Mouse (Mus musculus): ENCODE data around the gene Slc38a9. TPM values are rescaled to one million over a fixed set of nuclear protein-coding genes. Genes with fewer than 3 reads are reported as not detected.

The Slc38a9 gene
- polyA plus RNA-seq, 1 experiment from 2014 or later, result 31.6 TPM

DNA sequence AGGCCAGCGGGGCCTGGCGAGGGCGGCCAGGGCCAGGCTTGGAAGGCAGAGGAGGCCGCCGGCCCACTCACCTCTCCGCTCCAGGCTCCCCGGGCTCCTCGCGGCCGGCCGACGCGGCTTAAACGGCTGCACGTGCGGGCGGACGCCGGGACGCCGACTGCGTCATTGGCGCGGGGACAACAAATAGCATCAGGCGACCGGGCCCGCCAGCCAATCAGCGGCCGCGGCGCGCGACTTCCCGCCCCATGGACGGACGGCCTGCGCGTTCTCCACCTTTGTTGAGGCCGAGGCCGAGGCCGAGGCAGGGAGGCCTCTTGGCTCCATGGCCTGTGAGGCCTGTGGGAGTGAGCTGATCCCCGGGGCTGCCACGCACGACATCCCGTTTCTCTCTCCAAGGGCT, 8.3 kb upstream of the Slc38a9 start, which contains the start of gene Ddx4:
Gene Ddx4, minus strand, starts transcription at position 271 of the 400 bp plus-strand sequence.
- Histone ChIP-seq H3K4me2 (replicated peaks) (no peak within 1 kb of the TSS), H3K9me3 (peaks cover 9% of the 10 kb centered on the region), H3K4me1 (replicated peaks) (no peaks in the 10 kb centered on the region), H3K36me3 (no peaks in the 10 kb centered on the region), H3K4me3 (replicated peaks) (no peak within 1 kb of the TSS), H3K9ac (replicated peaks) (no peak within 1 kb of the TSS), H3K27ac (no peak within 1 kb of the TSS), H3K27me3 (no peaks in the 10 kb centered on the region)
- WGBS, result 77% methylated on average over 45 of the region's 45 CpGs
- ATAC-seq, result no peak

DNA sequence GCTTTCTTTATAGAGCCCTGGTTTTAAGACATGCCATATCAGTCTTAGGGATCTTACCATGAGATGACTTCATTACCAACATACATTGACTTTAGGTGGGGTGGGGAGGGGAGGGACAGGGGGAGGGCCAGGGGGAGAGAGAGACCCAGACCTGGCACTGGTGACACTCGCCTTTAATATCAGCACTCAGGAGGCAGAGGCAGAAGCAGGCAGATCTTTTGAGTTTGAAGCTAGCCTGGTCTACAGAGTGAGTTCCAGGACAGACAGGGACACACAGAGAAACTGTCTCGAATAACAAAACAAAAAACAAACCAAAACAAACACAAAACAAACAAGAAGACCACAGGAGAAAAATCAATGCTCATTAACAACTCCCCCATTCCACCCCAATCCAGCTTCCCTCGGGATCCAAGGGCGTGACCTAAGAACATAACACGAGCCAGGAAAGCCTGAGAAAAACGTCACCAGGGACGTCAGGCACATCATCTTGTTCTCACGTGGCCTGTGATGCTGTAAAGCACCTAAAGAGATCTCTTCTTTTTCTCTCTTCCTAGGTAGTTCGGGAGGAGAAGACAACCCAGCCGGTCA, 471 bp upstream of the Slc38a9 start:
- Histone ChIP-seq H3K27ac (no peak overlapping the region), H3K4me3 (replicated peaks) (peak overlapping the region; percentile 83), H3K9me3 (no peaks in the 10 kb centered on the region), H3K27me3 (no peaks in the 10 kb centered on the region), H3K36me3 (no peaks in the 10 kb centered on the region), H3K9ac (replicated peaks) (peak overlapping the region; percentile 53), H3K4me2 (replicated peaks) (peak overlapping the region; percentile 85), H3K4me1 (replicated peaks) (peaks cover 12% of the 10 kb centered on the region)
- WGBS, result 2% methylated on average over 10 of the region's 10 CpGs
- ATAC-seq, result peak; percentile 34

DNA sequence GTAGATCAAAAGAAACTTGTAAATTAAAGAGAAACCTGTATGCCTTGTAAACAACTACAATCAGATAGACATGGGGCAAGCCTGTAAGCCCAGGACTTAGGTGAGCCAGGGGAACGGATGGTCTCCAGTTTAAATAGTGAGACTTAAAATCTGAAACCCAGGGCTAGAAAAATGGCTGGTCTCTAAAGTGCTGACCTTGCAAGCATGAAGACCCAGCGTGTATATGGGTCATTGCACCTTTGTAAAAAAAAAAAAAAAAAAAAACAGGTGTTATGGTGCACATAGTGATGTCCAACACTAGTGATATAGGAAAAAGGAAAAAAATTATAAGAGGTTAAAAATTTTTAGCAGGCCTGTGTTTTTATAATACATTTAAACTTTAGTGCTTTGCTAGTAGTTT, 1.1 kb downstream of the Slc38a9 start:
- peaks cover 12% of the 10 kb centered on the region for H3K4me1 ChIP-seq (replicated peaks)
- no peak overlapping the region for H3K27ac ChIP-seq
- H3K36me3 ChIP-seq, result no peaks in the 10 kb centered on the region
- no peak overlapping the region for H3K9ac ChIP-seq (replicated peaks)
- no peak for ATAC-seq
- H3K9me3 ChIP-seq, result no peaks in the 10 kb centered on the region
- H3K4me3 ChIP-seq (replicated peaks), result peak overlapping the region; percentile 83
- no peaks in the 10 kb centered on the region for H3K27me3 ChIP-seq
- 79% methylated on average over 2 of the region's 2 CpGs for WGBS
- peak overlapping the region; percentile 85 for H3K4me2 ChIP-seq (replicated peaks)

DNA sequence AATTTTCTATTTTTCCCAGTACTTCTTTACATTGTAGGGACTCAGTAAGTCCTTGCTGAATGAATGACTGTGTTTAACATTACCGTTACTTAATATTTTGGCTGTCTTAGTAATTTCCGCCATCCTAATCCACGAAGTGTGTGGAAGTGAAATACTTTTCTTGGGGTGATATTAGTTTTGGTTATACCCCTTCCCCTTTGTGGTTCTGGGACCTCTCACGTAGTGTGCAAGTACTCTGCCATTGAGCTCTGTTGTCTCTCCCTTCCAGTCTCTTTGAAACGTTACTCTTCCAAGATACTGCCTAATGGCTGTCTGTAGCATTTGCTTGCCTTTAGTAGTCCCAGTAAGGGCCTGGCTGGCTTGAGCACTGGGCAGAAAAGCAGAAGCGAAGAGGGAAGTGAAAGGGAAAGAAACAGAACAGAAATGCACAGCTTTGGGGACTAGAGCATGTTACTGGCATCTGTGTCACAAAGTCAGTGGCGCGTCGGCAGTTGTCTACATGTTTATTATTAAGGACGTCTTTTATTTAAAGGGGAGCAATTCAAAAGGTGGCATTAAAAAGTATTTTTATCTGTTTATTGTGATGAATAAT, 6.0 kb downstream of the Slc38a9 start:
- H3K27me3 ChIP-seq, result no peaks in the 10 kb centered on the region
- ATAC-seq, result no peak
- peaks cover 5% of the 10 kb centered on the region for H3K4me1 ChIP-seq (replicated peaks)
- H3K4me2 ChIP-seq (replicated peaks), result no peak overlapping the region
- H3K9ac ChIP-seq (replicated peaks), result no peak overlapping the region
- H3K9me3 ChIP-seq, result no peaks in the 10 kb centered on the region
- no peak overlapping the region for H3K27ac ChIP-seq
- peaks cover 17% of the 10 kb centered on the region for H3K36me3 ChIP-seq
- no peak overlapping the region for H3K4me3 ChIP-seq (replicated peaks)
- WGBS, result 87% methylated on average over 10 of the region's 10 CpGs

DNA sequence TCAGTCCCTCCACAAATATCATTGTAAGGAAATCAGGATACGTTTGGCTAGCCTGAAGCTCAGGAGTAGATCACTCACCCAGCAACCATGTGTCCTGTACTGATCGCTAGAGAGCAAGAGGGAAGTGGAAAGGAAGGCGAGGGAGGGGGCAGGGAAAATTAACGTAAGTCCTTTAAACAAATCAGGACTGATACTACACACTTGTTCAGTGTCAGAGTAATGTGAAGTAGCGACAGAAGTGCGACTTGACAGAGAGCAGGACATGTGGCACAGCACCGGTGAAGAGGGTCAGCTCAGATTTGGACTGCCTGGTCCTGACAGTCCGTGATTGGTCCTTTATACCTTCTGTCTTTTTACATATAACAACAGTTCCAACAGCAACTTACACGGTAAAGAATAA, 6.7 kb downstream of the Slc38a9 start:
- no peak for ATAC-seq
- Histone ChIP-seq H3K4me1 (replicated peaks) (0 out of 2 replicates have a peak, but pooled peaks cover 2% of the 10 kb centered on the region), H3K36me3 (peaks cover 23% of the 10 kb centered on the region), H3K27me3 (no peaks in the 10 kb centered on the region), H3K4me3 (replicated peaks) (no peak overlapping the region), H3K27ac (no peak overlapping the region), H3K4me2 (replicated peaks) (no peak overlapping the region), H3K9me3 (no peaks in the 10 kb centered on the region), H3K9ac (replicated peaks) (no peak overlapping the region)
- WGBS, result 88% methylated on average over 9 of the region's 9 CpGs

DNA sequence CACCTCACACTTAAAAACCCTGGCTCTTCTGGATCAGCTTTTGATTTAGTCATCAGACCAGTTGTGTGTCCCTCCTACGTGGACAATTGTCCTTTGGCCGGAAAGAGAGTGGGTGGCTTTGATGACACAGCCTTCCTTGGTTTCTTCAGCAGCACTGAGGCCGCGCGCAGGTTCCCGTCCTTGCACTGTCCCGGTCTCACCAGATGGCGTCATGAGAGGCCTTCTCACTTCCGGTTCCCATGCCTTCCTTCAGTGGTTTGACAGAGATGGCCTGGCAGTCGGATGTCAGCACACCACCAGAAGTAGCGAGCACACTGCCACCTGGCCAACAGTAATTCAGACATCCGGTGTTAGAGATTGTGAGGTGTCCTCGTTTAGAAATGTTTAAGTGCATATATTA, 11.2 kb downstream of the Slc38a9 start:
- Histone ChIP-seq H3K4me3 (replicated peaks) (no peak overlapping the region), H3K27ac (no peak overlapping the region), H3K36me3 (peaks cover 23% of the 10 kb centered on the region), H3K9me3 (no peaks in the 10 kb centered on the region), H3K4me2 (replicated peaks) (no peak overlapping the region), H3K27me3 (no peaks in the 10 kb centered on the region), H3K4me1 (replicated peaks) (no peaks in the 10 kb centered on the region), H3K9ac (replicated peaks) (no peak overlapping the region)
- WGBS, result 65% methylated on average over 13 of the region's 13 CpGs
- no peak for ATAC-seq

DNA sequence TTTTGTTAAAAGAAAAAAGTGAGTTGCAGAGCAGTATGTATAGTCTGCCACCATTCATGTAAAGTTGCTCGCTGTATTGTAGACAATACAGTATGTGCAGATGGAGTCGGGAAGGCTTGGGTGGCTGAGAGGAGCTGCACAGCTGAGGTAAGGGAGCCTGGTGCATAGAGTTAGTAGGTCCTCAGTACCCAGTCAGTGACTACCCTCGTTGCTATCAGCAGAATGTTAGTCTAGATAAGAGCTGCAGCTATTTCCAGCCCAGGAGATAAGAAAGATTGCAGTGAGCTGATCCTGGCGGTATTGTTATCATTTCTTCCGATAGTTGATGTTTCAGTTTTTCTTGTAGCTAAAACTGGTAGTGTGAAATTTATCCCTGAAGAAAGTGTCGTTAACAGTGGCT, 12.2 kb downstream of the Slc38a9 start:
- Histone ChIP-seq H3K4me2 (replicated peaks) (no peak overlapping the region), H3K9me3 (no peaks in the 10 kb centered on the region), H3K36me3 (peaks cover 25% of the 10 kb centered on the region), H3K4me1 (replicated peaks) (no peaks in the 10 kb centered on the region), H3K27me3 (no peaks in the 10 kb centered on the region), H3K27ac (no peak overlapping the region), H3K9ac (replicated peaks) (no peak overlapping the region), H3K4me3 (replicated peaks) (no peak overlapping the region)
- 89% methylated on average over 6 of the region's 6 CpGs for WGBS
- no peak for ATAC-seq

DNA sequence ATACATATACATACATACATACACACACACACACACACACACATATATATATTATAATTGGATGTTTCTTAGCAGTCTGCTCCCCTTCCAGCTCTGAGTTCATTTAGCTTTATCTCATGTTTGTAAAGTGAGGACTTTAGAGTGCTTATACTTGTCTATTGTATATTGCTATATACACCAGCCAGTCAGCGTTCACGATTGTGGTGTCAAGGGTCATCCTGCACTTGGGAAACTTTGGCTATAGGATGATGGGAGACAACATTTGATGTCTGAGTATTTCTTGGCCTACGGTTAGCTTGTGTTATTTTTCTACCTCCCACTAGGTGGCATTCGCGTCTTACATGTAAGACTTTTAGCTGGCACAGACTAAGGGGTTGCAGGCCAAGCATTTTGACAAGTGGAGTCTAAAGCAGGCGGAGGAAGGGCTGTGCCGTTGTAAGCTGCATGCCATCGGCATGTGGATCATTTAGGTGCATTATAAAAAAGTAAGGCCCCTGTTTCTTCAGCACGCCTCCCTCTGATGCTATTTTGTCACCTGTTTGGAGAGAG, 13.4 kb downstream of the Slc38a9 start:
- Histone ChIP-seq H3K9me3 (0 out of 2 replicates have a peak, but pooled peaks cover 3% of the 10 kb centered on the region), H3K4me2 (replicated peaks) (no peak overlapping the region), H3K27ac (no peak overlapping the region), H3K27me3 (no peaks in the 10 kb centered on the region), H3K4me3 (replicated peaks) (no peak overlapping the region), H3K36me3 (peaks cover 29% of the 10 kb centered on the region), H3K4me1 (replicated peaks) (no peaks in the 10 kb centered on the region), H3K9ac (replicated peaks) (no peak overlapping the region)
- peak; percentile 89 for ATAC-seq
- WGBS, result 13% methylated on average over 9 of the region's 9 CpGs

DNA sequence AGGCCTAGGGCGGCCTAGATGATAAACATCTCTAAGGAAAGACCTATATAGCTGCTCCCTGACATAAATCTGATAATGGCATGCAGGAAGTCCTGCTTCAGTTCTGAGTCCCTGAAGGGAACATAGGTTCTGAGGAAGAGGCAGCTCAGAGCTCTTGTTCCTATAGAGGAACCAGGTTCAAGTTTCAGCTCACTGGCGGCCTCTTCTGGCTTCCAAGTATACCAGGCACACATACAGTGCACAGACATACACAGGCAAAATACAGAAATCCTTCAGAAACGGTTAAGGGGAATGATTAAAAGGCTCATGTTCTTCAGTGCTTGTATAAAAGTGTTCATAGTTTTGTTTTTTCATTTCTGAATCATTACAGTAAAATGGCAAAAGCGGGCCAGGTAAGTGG, 17.6 kb downstream of the Slc38a9 start:
- Histone ChIP-seq H3K4me1 (replicated peaks) (no peaks in the 10 kb centered on the region), H3K9me3 (0 out of 2 replicates have a peak, but pooled peaks cover 3% of the 10 kb centered on the region), H3K27ac (no peak overlapping the region), H3K36me3 (peaks cover 11% of the 10 kb centered on the region), H3K9ac (replicated peaks) (no peak overlapping the region), H3K4me3 (replicated peaks) (no peak overlapping the region), H3K27me3 (no peaks in the 10 kb centered on the region), H3K4me2 (replicated peaks) (no peak overlapping the region)
- no peak for ATAC-seq
- 88% methylated on average over 4 of the region's 4 CpGs for WGBS

DNA sequence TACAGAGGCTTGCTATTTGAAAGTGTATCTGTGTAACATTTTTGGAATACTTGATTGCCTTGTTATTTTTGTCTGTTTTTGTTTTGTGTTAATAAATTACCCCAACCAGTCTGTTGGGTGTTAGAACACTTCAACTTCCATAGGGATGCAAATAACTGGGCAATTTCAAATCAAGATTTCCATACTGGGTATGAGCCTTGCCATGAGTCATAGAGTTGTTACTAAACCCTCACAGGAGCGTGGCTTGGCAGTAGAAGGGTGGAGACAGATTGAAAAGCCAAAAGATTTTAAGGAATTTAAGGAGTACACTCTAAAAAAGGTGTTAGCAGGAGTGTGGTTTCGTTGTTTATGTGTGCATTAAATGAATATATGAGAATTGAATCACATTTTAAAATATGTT, 22.8 kb downstream of the Slc38a9 start:
- H3K36me3 ChIP-seq, result peaks cover 17% of the 10 kb centered on the region; the same call in 1 of the 2 replicates
- WGBS, result 79% methylated on average over 2 of the region's 2 CpGs
- no peaks in the 10 kb centered on the region for H3K9me3 ChIP-seq
- no peak for ATAC-seq
- H3K4me3 ChIP-seq (replicated peaks), result no peak overlapping the region
- no peak overlapping the region for H3K9ac ChIP-seq (replicated peaks)
- H3K4me1 ChIP-seq (replicated peaks), result no peaks in the 10 kb centered on the region
- no peak overlapping the region for H3K4me2 ChIP-seq (replicated peaks)
- no peaks in the 10 kb centered on the region for H3K27me3 ChIP-seq
- H3K27ac ChIP-seq, result no peak overlapping the region

DNA sequence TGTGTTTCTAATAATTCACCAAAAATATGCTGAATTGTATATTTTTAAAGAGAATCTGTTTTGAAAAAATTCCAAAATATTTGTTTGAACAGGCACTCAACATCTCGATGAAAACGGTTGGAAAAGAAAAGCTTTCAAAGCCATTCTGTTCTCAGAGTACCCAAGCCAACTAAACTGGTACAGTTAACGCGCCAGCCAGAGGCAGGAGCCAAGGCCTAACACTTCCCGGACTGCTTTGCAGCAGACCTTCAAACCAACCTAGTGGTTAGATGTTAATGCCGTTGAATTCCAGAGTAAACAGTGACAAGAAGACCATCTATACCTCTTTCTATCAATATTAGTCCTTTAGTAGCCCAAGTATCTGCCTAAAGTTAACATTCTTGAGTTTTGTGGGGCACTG, 23.4 kb downstream of the Slc38a9 start:
- no peak overlapping the region for H3K27ac ChIP-seq
- H3K4me3 ChIP-seq (replicated peaks), result no peak overlapping the region
- peaks cover 17% of the 10 kb centered on the region for H3K36me3 ChIP-seq
- no peaks in the 10 kb centered on the region for H3K27me3 ChIP-seq
- WGBS, result 87% methylated on average over 6 of the region's 6 CpGs
- no peak for ATAC-seq
- no peaks in the 10 kb centered on the region for H3K4me1 ChIP-seq (replicated peaks)
- no peak overlapping the region for H3K9ac ChIP-seq (replicated peaks)
- H3K9me3 ChIP-seq, result no peaks in the 10 kb centered on the region
- H3K4me2 ChIP-seq (replicated peaks), result no peak overlapping the region

DNA sequence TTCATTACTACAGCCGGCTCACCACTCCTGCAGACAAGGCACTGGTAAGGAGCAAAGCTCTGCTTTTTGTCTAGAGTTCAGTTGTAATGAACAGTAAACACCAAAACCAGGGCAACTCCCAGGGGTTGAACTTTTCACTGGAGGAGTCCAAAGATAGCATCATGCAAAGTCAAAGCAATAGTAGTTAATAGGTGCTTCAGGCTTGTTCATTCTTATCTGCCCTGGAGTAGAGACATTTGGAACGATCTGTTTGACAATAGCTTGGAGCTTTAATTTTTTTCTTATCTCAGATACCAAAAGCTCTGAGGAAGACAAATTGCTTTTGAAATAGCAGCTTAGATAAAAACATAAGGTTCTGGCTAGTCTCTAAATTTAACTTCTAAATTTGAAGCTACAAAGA, 25.6 kb downstream of the Slc38a9 start:
- Histone ChIP-seq H3K36me3 (peaks cover 22% of the 10 kb centered on the region), H3K4me3 (replicated peaks) (no peak overlapping the region), H3K4me1 (replicated peaks) (no peaks in the 10 kb centered on the region), H3K9ac (replicated peaks) (no peak overlapping the region), H3K9me3 (no peaks in the 10 kb centered on the region), H3K27ac (no peak overlapping the region), H3K27me3 (no peaks in the 10 kb centered on the region), H3K4me2 (replicated peaks) (no peak overlapping the region)
- ATAC-seq, result no peak
- WGBS, result 83% methylated on average over 2 of the region's 2 CpGs
